Mouse (Mus musculus) fat pad, adult 2 months (tissue): ENCODE measurements around the gene 9030025P20Rik.
"Not testable (repeated sequence)": the region's sequence is repeated elsewhere in the genome, so short reads cannot be mapped to it uniquely, and the experiment has no call there.

ENCODE experiments used
- DNase-seq: peaks from one replicate; pipeline ENCODE4 v3.0.0-alpha.2; 2011; ENCODE audit warnings: low read depth, low spot score; ENCODE audit errors: extremely low read depth

Gene 9030025P20Rik

DNA sequence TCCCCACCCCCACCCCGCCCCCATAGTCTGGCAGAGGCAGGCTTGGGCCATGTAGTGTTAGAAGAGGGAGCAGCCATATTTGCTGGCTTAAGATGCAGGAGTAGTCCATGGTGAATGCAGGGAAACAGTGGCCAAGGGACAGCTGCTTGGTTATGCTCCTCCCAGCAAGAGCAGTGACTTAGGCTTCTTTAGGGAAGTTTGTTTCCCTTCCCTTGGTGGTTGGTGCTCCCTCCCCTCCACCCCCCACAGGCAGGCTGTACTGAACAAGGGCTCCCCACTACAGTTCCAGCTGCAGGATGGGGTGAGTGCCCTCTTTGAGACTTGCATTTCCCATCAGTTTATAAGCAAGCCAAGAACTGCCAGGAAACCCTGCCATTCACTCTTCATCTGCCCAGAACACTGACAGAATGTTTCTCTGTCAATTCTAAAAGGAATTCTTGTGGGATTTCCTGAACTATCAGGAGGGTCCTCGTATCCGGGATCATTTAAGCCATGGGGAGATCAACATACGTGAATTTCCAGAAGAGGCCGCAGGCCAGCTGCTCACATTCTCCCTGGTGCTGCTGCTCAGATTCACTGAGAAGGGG lies 11.9 kb downstream of the 9030025P20Rik start:
- DNase-seq = not testable (repeated sequence)

- not testable (repeated sequence) for DNase-seq
Measured at GRCm38 (mm10) chr17:14992522-14993138, 14.4 kb downstream of the 9030025P20Rik start.

DNA sequence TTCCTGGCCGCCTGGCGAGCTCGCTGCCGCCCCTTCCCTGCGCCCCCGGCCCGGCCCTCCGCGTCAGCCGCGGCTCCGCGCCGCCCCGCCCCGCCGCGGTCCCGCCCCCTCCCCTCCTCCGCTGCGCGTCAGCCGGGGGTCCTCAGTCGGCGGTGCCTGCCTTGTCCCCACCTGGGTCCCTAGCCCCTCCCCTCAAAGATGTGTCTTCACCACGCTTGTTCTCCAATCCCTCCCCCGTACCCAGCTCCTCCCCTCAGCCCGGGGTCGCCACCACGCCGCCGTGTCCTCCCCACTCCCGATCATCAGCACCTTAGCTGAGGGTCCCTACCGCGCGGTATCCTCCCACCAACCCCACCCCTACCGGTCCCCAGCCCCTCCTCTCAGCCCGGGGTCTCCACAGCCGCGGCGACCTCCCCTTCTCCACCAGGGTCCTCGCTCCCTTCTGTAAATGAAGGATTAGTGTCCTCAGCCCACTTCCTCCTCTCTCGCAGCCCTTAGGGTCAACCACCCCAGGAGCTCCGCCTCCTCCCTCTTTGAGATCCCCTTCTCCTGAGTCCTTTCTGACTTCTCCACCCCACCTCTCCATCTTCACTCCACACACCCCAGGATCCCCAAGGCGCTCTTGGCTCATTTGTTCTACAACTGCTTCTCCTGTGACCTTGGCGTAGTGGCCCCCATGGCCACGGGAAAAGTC lies 15.0 kb downstream of the 9030025P20Rik start:
- not testable (repeated sequence) for DNase-seq

DNA sequence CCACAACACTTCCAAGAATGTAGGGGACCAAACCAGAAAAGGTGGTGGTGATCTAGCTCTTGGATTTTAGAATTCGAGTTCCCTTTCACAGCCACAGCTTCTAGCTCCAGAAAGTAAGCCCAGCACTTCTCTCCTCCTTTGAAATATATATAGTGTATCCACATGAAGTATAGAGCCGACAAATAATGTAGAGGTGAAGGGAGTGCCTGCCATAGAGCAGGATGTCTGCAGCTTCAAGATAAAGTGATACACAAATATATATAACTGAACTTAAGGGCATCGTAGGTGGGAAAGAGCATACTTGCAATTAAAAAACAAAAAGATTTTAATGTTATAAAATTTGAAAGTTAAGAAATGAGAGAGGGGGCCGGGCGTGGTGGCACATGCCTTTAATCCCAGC lies 15.9 kb downstream of the 9030025P20Rik start:
- DNase-seq = not testable (repeated sequence)

DNA sequence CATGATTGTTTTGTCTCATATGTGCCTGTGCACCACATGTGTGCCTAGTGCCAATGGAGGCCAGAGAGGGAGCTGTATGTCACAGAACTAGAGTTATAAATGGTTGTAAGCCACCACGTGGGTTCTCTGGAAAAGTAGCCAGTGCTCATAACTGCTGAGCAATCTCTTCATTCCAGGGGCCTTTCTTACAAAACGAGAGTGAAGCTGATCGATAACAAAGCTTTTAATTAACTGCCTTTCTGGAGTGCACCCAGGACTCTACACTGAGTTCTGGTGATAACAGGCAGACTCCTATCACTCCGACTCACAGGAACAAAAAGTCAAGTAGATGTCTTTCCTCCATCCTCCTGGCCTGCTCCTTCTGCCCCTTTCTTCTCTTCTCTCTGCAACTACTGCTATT lies 21.8 kb downstream of the 9030025P20Rik start:
- not testable (repeated sequence) for DNase-seq

- not testable (repeated sequence) for DNase-seq
Measured at GRCm38 (mm10) chr17:15009088-15009487, 30.8 kb downstream of the 9030025P20Rik start.

DNA sequence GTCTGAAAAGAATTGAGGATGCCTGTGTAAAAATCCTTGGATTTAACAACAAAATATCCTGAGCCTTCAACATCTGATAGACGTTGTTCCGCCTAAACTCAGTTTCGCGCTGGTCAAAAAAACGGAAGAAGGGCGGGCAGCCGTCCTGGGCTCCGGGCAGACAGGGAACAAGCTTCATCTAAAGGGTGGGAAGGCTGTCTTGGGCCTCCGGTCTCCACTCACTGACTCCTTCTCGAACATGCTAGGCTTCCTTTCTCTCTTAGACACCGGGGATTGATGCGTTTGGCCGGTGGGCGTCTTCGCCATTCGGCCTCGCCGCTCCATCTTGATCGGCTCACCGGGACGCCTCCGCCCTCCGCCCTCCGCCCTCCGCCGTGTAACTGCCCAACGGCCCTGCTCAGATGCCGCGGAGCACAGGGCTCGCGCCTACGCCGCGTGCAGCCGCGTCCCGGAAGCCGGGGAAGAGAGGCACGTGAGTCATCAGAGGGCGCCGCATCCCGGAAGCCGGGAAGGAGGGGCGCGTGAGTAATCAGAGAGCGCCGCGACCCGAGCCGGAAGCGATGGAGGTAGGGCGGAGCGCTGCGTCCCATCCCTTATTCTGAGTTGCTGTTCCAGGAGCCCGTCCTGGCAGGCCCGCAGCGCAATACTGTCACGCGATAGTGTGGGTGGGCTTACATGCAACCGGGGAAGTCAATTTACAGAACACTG lies 31.6 kb downstream of the 9030025P20Rik start, which contains the start of gene Gm3435:
Gene Gm3435, plus strand, starts transcription at position 471 of the 708 bp plus-strand sequence.
- not testable (repeated sequence) for DNase-seq

GRCm38 (mm10) chr17:15021503-15022220 lies 43.4 kb downstream of the 9030025P20Rik start:
- not testable (repeated sequence) for DNase-seq

- DNase-seq = not testable (repeated sequence)
Measured at GRCm38 (mm10) chr17:15023878-15024492, 45.7 kb downstream of the 9030025P20Rik start.

DNA sequence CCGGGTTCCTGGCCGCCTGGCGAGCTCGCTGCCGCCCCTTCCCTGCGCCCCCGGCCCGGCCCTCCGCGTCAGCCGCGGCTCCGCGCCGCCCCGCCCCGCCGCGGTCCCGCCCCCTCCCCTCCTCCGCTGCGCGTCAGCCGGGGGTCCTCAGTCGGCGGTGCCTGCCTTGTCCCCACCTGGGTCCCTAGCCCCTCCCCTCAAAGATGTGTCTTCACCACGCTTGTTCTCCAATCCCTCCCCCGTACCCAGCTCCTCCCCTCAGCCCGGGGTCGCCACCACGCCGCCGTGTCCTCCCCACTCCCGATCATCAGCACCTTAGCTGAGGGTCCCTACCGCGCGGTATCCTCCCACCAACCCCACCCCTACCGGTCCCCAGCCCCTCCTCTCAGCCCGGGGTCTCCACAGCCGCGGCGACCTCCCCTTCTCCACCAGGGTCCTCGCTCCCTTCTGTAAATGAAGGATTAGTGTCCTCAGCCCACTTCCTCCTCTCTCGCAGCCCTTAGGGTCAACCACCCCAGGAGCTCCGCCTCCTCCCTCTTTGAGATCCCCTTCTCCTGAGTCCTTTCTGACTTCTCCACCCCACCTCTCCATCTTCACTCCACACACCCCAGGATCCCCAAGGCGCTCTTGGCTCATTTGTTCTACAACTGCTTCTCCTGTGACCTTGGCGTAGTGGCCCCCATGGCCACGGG lies 46.4 kb downstream of the 9030025P20Rik start:
- DNase-seq = not testable (repeated sequence)

DNA sequence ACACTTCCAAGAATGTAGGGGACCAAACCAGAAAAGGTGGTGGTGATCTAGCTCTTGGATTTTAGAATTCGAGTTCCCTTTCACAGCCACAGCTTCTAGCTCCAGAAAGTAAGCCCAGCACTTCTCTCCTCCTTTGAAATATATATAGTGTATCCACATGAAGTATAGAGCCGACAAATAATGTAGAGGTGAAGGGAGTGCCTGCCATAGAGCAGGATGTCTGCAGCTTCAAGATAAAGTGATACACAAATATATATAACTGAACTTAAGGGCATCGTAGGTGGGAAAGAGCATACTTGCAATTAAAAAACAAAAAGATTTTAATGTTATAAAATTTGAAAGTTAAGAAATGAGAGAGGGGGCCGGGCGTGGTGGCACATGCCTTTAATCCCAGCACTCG lies 47.2 kb downstream of the 9030025P20Rik start:
- not testable (repeated sequence) for DNase-seq

GRCm38 (mm10) chr17:15031414-15031813 lies 53.1 kb downstream of the 9030025P20Rik start:
- DNase-seq = not testable (repeated sequence)

- DNase-seq = not testable (repeated sequence)
Measured at GRCm38 (mm10) chr17:15040455-15040854, 62.2 kb downstream of the 9030025P20Rik start.
